Mouse (Mus musculus) hindbrain, embryonic 11.5 days (tissue): Measurements from ENCODE around the gene Capsl. TPM values are rescaled to one million over a fixed set of nuclear protein-coding genes. Genes with fewer than 3 reads are reported as not detected.

ENCODE experiments used
- polyA plus RNA-seq: library from polyadenylated mRNA; unstranded; fragments of >200 nt; fragmentation: Nextera tagmentation; extraction: Ambion mirVana; gene quantifications from 2 replicates; pipeline ENCODE4 v1.2.1, GENCODE M21; 2014

The Capsl gene
- polyA plus RNA-seq, 1 experiment from 2014 or later, result 3.1 TPM

Other genes starting within 250 kb of the Capsl start
- gene Ugt3a1, start 159.1 kb upstream of the Capsl start, polyA plus RNA-seq, result not detected in 2 replicates
- gene Ugt3a2, start 100.5 kb upstream of the Capsl start, polyA plus RNA-seq, result not detected in 2 replicates
- gene Il7r, start 94.1 kb downstream of the Capsl start, polyA plus RNA-seq, result 0.04 and 0.31 TPM in 2 replicates